Mouse (Mus musculus) intestine, embryonic 15.5 days (tissue): ENCODE measurements around the gene Slfn2. TPM values are rescaled to one million over a fixed set of nuclear protein-coding genes. Genes with fewer than 3 reads are reported as not detected.

Experiments used
- ATAC-seq: fragments of 200-750 bp; cut with Nextera tagmentation; 2 replicates; pipeline ENCODE4 v1.8.0; 2017; ENCODE audit warnings: moderate TSS enrichment, moderate library complexity
- H3K27ac ChIP-seq: fragments of 300-500 bp; sonication (generic); 2 replicates; pipeline ENCODE4 v1.5.1; 2015; ENCODE audit warnings: mild to moderate bottlenecking, inconsistent platforms
- H3K27me3 ChIP-seq: fragments of 300-500 bp; sonication (generic); replicated peaks from 2 replicates; pipeline ENCODE4 v1.6.1; 2015; ENCODE audit warnings: inconsistent platforms
- H3K36me3 ChIP-seq: fragments of 300-500 bp; sonication (generic); 2 replicates; pipeline ENCODE4 v1.6.1; 2015; ENCODE audit warnings: inconsistent platforms
- H3K4me1 ChIP-seq: fragments of 300-500 bp; sonication (generic); replicated peaks from 2 replicates; pipeline ENCODE4 v1.6.1; 2015; ENCODE audit warnings: inconsistent platforms
- H3K4me2 ChIP-seq: fragments of 300-500 bp; sonication (generic); replicated peaks from 2 replicates; pipeline ENCODE4 v1.6.1; 2015; ENCODE audit warnings: mild to moderate bottlenecking, inconsistent platforms
- H3K4me3 ChIP-seq: fragments of 300-500 bp; sonication (generic); replicated peaks from 2 replicates; pipeline ENCODE4 v1.5.1; 2015; ENCODE audit warnings: inconsistent platforms
- H3K9ac ChIP-seq: fragments of 300-500 bp; sonication (generic); 2 replicates; pipeline ENCODE4 v1.6.1; 2015; ENCODE audit warnings: inconsistent platforms
- H3K9me3 ChIP-seq: fragments of 300-500 bp; sonication (generic); 2 replicates; pipeline ENCODE4 v1.6.1; 2016; ENCODE audit warnings: inconsistent platforms
- WGBS: fragments of 180-500 bp; shearing (Covaris S2); methylation state at CpG from one replicate; pipeline ENCODE4 v1.1.7; 2015; 5-methylcytosine and 5-hydroxymethylcytosine counted together
- polyA plus RNA-seq: library from polyadenylated mRNA; unstranded; fragments of >200 nt; fragmentation: Nextera tagmentation; extraction: Ambion mirVana; gene quantifications from 2 replicates; pipeline ENCODE4 v1.2.1, GENCODE M21; 2015

Slfn2 gene
- polyA plus RNA-seq, 1 experiment from 2014 or later: 7.1 TPM

GRCm38 (mm10) chr11:83060412-83061020 is 4.4 kb upstream of the Slfn2 start:
- no peak for ATAC-seq
- H3K36me3 ChIP-seq: no peaks in the 10 kb centered on the region
- H3K4me2 ChIP-seq: no peak overlapping the region
- no peaks in the 10 kb centered on the region for H3K9me3 ChIP-seq
- 0 out of 2 replicates have a peak, but pooled peaks cover 2% of the 10 kb centered on the region for H3K4me1 ChIP-seq
- H3K27ac ChIP-seq: no peak overlapping the region
- no peaks in the 10 kb centered on the region for H3K27me3 ChIP-seq
- 70% methylated on average over 5 of the region's 5 CpGs for WGBS
- H3K9ac ChIP-seq: no peak overlapping the region
- no peak overlapping the region for H3K4me3 ChIP-seq

GRCm38 (mm10) chr11:83061806-83062205 is 3.1 kb upstream of the Slfn2 start:
- 0 out of 2 replicates have a peak, but pooled peaks cover 2% of the 10 kb centered on the region for H3K4me1 ChIP-seq
- H3K27me3 ChIP-seq: no peaks in the 10 kb centered on the region

GRCm38 (mm10) chr11:83063126-83063525 is 1.8 kb upstream of the Slfn2 start:
- Histone ChIP-seq H3K36me3 (no peaks in the 10 kb centered on the region), H3K4me1 (0 out of 2 replicates have a peak, but pooled peaks cover 2% of the 10 kb centered on the region), H3K4me3 (no peak overlapping the region), H3K27me3 (no peaks in the 10 kb centered on the region), H3K4me2 (no peak overlapping the region), H3K9ac (no peak overlapping the region), H3K27ac (no peak overlapping the region), H3K9me3 (0 out of 2 replicates have a peak, but pooled peaks cover under 1% of the 10 kb centered on the region)
- ATAC-seq: no peak
- WGBS: 66% methylated on average over 4 of the region's 4 CpGs

More at GRCm38 (mm10) chr11:83061806-83062205, 3.1 kb upstream of the Slfn2 start:
- Histone ChIP-seq H3K36me3 (no peaks in the 10 kb centered on the region), H3K9ac (no peak overlapping the region), H3K4me3 (no peak overlapping the region), H3K27ac (no peak overlapping the region), H3K9me3 (no peaks in the 10 kb centered on the region), H3K4me2 (no peak overlapping the region)
- 83% methylated on average over 7 of the region's 7 CpGs for WGBS
- ATAC-seq: no peak

- Histone ChIP-seq H3K9me3 (0 out of 2 replicates have a peak, but pooled peaks cover 3% of the 10 kb centered on the region), H3K36me3 (no peaks in the 10 kb centered on the region), H3K27me3 (no peaks in the 10 kb centered on the region), H3K27ac (no peak overlapping the region), H3K4me1 (0 out of 2 replicates have a peak, but pooled peaks cover 2% of the 10 kb centered on the region), H3K4me2 (no peak overlapping the region), H3K9ac (no peak overlapping the region), H3K4me3 (no peak overlapping the region)
- WGBS: 64% methylated on average over 3 of the region's 3 CpGs
- no peak for ATAC-seq
Measured at GRCm38 (mm10) chr11:83063941-83064349, 967 bp upstream of the Slfn2 start.

- 0 out of 2 replicates have a peak, but pooled peaks cover 3% of the 10 kb centered on the region for H3K9me3 ChIP-seq
- no peak overlapping the region for H3K4me2 ChIP-seq
- no peak for ATAC-seq
- no peaks in the 10 kb centered on the region for H3K36me3 ChIP-seq
- no peak overlapping the region for H3K9ac ChIP-seq
- 0 out of 2 replicates have a peak, but pooled peaks cover 2% of the 10 kb centered on the region for H3K4me1 ChIP-seq
- H3K27me3 ChIP-seq: no peaks in the 10 kb centered on the region
- 27% methylated on average over 6 of the region's 6 CpGs for WGBS
- no peak overlapping the region for H3K4me3 ChIP-seq
- H3K27ac ChIP-seq: no peak overlapping the region
Measured at GRCm38 (mm10) chr11:83065441-83066344, 781 bp downstream of the Slfn2 start.

- ATAC-seq: no peak
- WGBS: 53% methylated on average over 11 of the region's 11 CpGs
- no peak overlapping the region for H3K9ac ChIP-seq
- H3K4me2 ChIP-seq: no peak overlapping the region
- H3K27me3 ChIP-seq: no peaks in the 10 kb centered on the region
- H3K4me1 ChIP-seq: 0 out of 2 replicates have a peak, but pooled peaks cover 2% of the 10 kb centered on the region
- no peak overlapping the region for H3K27ac ChIP-seq
- 0 out of 2 replicates have a peak, but pooled peaks cover 3% of the 10 kb centered on the region for H3K9me3 ChIP-seq
- no peak overlapping the region for H3K4me3 ChIP-seq
- no peaks in the 10 kb centered on the region for H3K36me3 ChIP-seq
Measured at GRCm38 (mm10) chr11:83066640-83067531, 2.0 kb downstream of the Slfn2 start.

GRCm38 (mm10) chr11:83067982-83068694 is 3.2 kb downstream of the Slfn2 start:
- H3K4me3 ChIP-seq: no peak overlapping the region
- ATAC-seq: no peak
- H3K36me3 ChIP-seq: no peaks in the 10 kb centered on the region
- H3K27me3 ChIP-seq: no peaks in the 10 kb centered on the region
- no peak overlapping the region for H3K9ac ChIP-seq
- H3K4me1 ChIP-seq: 0 out of 2 replicates have a peak, but pooled peaks cover 2% of the 10 kb centered on the region
- H3K4me2 ChIP-seq: no peak overlapping the region
- 76% methylated on average over 4 of the region's 4 CpGs for WGBS
- H3K9me3 ChIP-seq: 0 out of 2 replicates have a peak, but pooled peaks cover 3% of the 10 kb centered on the region
- no peak overlapping the region for H3K27ac ChIP-seq

GRCm38 (mm10) chr11:83070321-83070970 is 5.5 kb downstream of the Slfn2 start:
- Histone ChIP-seq H3K4me1 (no peaks in the 10 kb centered on the region), H3K4me2 (no peak overlapping the region), H3K27me3 (no peaks in the 10 kb centered on the region), H3K9me3 (0 out of 2 replicates have a peak, but pooled peaks cover 3% of the 10 kb centered on the region), H3K9ac (no peak overlapping the region), H3K27ac (no peak overlapping the region), H3K4me3 (no peak overlapping the region), H3K36me3 (no peaks in the 10 kb centered on the region)
- 83% methylated on average over 15 of the region's 15 CpGs for WGBS
- ATAC-seq: no peak

GRCm38 (mm10) chr11:83077714-83078422 is 13.0 kb downstream of the Slfn2 start:
- peak; percentile 93 for ATAC-seq

GRCm38 (mm10) chr11:83078423-83079140 is 13.7 kb downstream of the Slfn2 start:
- ATAC-seq: peak; percentile 55; the same call in 1 of the 2 replicates
- H3K4me1 ChIP-seq: no peaks in the 10 kb centered on the region
- H3K36me3 ChIP-seq: no peaks in the 10 kb centered on the region
- H3K4me3 ChIP-seq: no peak overlapping the region
- H3K4me2 ChIP-seq: no peak overlapping the region
- WGBS: 79% methylated on average over 5 of the region's 5 CpGs
- H3K9me3 ChIP-seq: no peaks in the 10 kb centered on the region
- H3K9ac ChIP-seq: no peak overlapping the region
- no peaks in the 10 kb centered on the region for H3K27me3 ChIP-seq
- H3K27ac ChIP-seq: peak overlapping the region; percentile 38; the same call in 1 of the 2 replicates

More at GRCm38 (mm10) chr11:83077714-83078422, 13.0 kb downstream of the Slfn2 start:
- Histone ChIP-seq H3K36me3 (no peaks in the 10 kb centered on the region), H3K9me3 (no peaks in the 10 kb centered on the region), H3K4me2 (no peak overlapping the region), H3K4me1 (no peaks in the 10 kb centered on the region), H3K9ac (no peak overlapping the region), H3K27ac (peak overlapping the region; percentile 38; the same call in 1 of the 2 replicates), H3K4me3 (no peak overlapping the region), H3K27me3 (no peaks in the 10 kb centered on the region)
- WGBS: 42% methylated on average over 3 of the region's 3 CpGs
